Mouse (Mus musculus): ENCODE measurements around the gene Bach2. TPM values are rescaled to one million over a fixed set of nuclear protein-coding genes. Genes with fewer than 3 reads are reported as not detected.

Gene Bach2
- polyA plus RNA-seq (2014; fragmentation: Nextera tagmentation; extraction: Ambion mirVana): 3.7 and 4.8 TPM in 2 replicates

GRCm38 (mm10) chr4:32238366-32238854 is at the start of gene Bach2:
Gene Bach2 (plus strand): TSS chr4:32238804.
- H3K27me3 ChIP-seq (replicated peaks; ENCODE audit: control insufficient read depth, insufficient read depth, low read length): peaks cover 23% of the 10 kb centered on the region
- H3K36me3 ChIP-seq (ENCODE audit: control insufficient read depth, insufficient read depth, low read length): no peaks in the 10 kb centered on the region
- peak within 1 kb of the TSS; percentile 59 for H3K27ac ChIP-seq (ENCODE audit: low read depth, low read length)
- peak; percentile 89 for ATAC-seq (replicated peaks; ENCODE audit: low FRiP score)
- peaks cover 12% of the 10 kb centered on the region for H3K4me1 ChIP-seq (replicated peaks; ENCODE audit: control insufficient read depth, insufficient read depth, low read length)
- H3K9ac ChIP-seq (ENCODE audit: low read depth, low read length): peak within 1 kb of the TSS; percentile 61
- under 1% methylated on average over 55 of the region's 69 CpGs for WGBS
- H3K4me3 ChIP-seq (ENCODE audit: low read depth, low read length): peak within 1 kb of the TSS; percentile 85
- H3K4me2 ChIP-seq: peak within 1 kb of the TSS; percentile 92
- H3K9me3 ChIP-seq (ENCODE audit: control insufficient read depth, low read length): no peaks in the 10 kb centered on the region
- DNase-seq (ENCODE audit: low spot score): peak; percentile 86

GRCm38 (mm10) chr4:32189416-32190036 is 49.1 kb upstream of the Bach2 start:
- DNase-seq (ENCODE audit: low spot score) (no peak), ATAC-seq (replicated peaks; ENCODE audit: low FRiP score) (no peak)
- H3K4me2 ChIP-seq: no peak overlapping the region

GRCm38 (mm10) chr4:32190506-32190905 is 48.1 kb upstream of the Bach2 start:
- Histone ChIP-seq H3K27me3 (replicated peaks; ENCODE audit: control insufficient read depth, insufficient read depth, low read length) (no peaks in the 10 kb centered on the region), H3K9me3 (ENCODE audit: control insufficient read depth, low read length) (no peaks in the 10 kb centered on the region), H3K27ac (ENCODE audit: low read depth, low read length) (no peak overlapping the region), H3K4me2 (no peak overlapping the region), H3K4me1 (replicated peaks; ENCODE audit: control insufficient read depth, insufficient read depth, low read length) (no peaks in the 10 kb centered on the region), H3K4me3 (ENCODE audit: low read depth, low read length) (no peak overlapping the region), H3K9ac (ENCODE audit: low read depth, low read length) (no peak overlapping the region), H3K36me3 (ENCODE audit: control insufficient read depth, insufficient read depth, low read length) (no peaks in the 10 kb centered on the region)
- ATAC-seq (replicated peaks; ENCODE audit: low FRiP score): no peak
- DNase-seq (ENCODE audit: low spot score): no peak
- 53% methylated on average over 8 of the region's 8 CpGs for WGBS

More at GRCm38 (mm10) chr4:32189416-32190036, 49.1 kb upstream of the Bach2 start:
- Histone ChIP-seq H3K9ac (ENCODE audit: low read depth, low read length) (no peak overlapping the region), H3K9me3 (ENCODE audit: control insufficient read depth, low read length) (no peaks in the 10 kb centered on the region), H3K36me3 (ENCODE audit: control insufficient read depth, insufficient read depth, low read length) (no peaks in the 10 kb centered on the region), H3K4me3 (ENCODE audit: low read depth, low read length) (no peak overlapping the region), H3K4me1 (replicated peaks; ENCODE audit: control insufficient read depth, insufficient read depth, low read length) (no peaks in the 10 kb centered on the region), H3K27me3 (replicated peaks; ENCODE audit: control insufficient read depth, insufficient read depth, low read length) (no peaks in the 10 kb centered on the region), H3K27ac (ENCODE audit: low read depth, low read length) (no peak overlapping the region)
- 79% methylated on average over 4 of the region's 4 CpGs for WGBS

- Histone ChIP-seq H3K4me2 (no peak overlapping the region), H3K9me3 (ENCODE audit: control insufficient read depth, low read length) (no peaks in the 10 kb centered on the region), H3K36me3 (ENCODE audit: control insufficient read depth, insufficient read depth, low read length) (no peaks in the 10 kb centered on the region), H3K4me3 (ENCODE audit: low read depth, low read length) (no peak overlapping the region), H3K27ac (ENCODE audit: low read depth, low read length) (peak overlapping the region; percentile 53; the same call in 1 of the 2 replicates), H3K4me1 (replicated peaks; ENCODE audit: control insufficient read depth, insufficient read depth, low read length) (no peaks in the 10 kb centered on the region), H3K9ac (ENCODE audit: low read depth, low read length) (no peak overlapping the region), H3K27me3 (replicated peaks; ENCODE audit: control insufficient read depth, insufficient read depth, low read length) (no peaks in the 10 kb centered on the region)
- 45% methylated on average over 9 of the region's 9 CpGs for WGBS
- no peak for DNase-seq (ENCODE audit: low spot score)
- ATAC-seq (replicated peaks; ENCODE audit: low FRiP score): peak; percentile 39; the same call in 1 of the 2 replicates
Measured at GRCm38 (mm10) chr4:32195945-32196921, 42.4 kb upstream of the Bach2 start.

GRCm38 (mm10) chr4:32198031-32198430 is 40.6 kb upstream of the Bach2 start:
- H3K4me3 ChIP-seq (ENCODE audit: low read depth, low read length): no peak overlapping the region
- no peaks in the 10 kb centered on the region for H3K4me1 ChIP-seq (replicated peaks; ENCODE audit: control insufficient read depth, insufficient read depth, low read length)
- WGBS: 87% methylated on average over 1 of the region's 1 CpGs
- ATAC-seq (replicated peaks; ENCODE audit: low FRiP score) (no peak), DNase-seq (ENCODE audit: low spot score) (no peak)
- no peaks in the 10 kb centered on the region for H3K27me3 ChIP-seq (replicated peaks; ENCODE audit: control insufficient read depth, insufficient read depth, low read length)
- no peaks in the 10 kb centered on the region for H3K9me3 ChIP-seq (ENCODE audit: control insufficient read depth, low read length)
- no peaks in the 10 kb centered on the region for H3K36me3 ChIP-seq (ENCODE audit: control insufficient read depth, insufficient read depth, low read length)
- H3K9ac ChIP-seq (ENCODE audit: low read depth, low read length): no peak overlapping the region
- H3K4me2 ChIP-seq: no peak overlapping the region
- H3K27ac ChIP-seq (ENCODE audit: low read depth, low read length): no peak overlapping the region

- H3K9ac ChIP-seq (ENCODE audit: low read depth, low read length): no peak overlapping the region
- H3K36me3 ChIP-seq (ENCODE audit: control insufficient read depth, insufficient read depth, low read length): no peaks in the 10 kb centered on the region
- no peak overlapping the region for H3K27ac ChIP-seq (ENCODE audit: low read depth, low read length)
- H3K4me2 ChIP-seq: no peak overlapping the region
- H3K4me1 ChIP-seq (replicated peaks; ENCODE audit: control insufficient read depth, insufficient read depth, low read length): no peaks in the 10 kb centered on the region
- ATAC-seq (replicated peaks; ENCODE audit: low FRiP score): no peak
- DNase-seq (ENCODE audit: low spot score): no peak
- H3K4me3 ChIP-seq (ENCODE audit: low read depth, low read length): no peak overlapping the region
- no peaks in the 10 kb centered on the region for H3K27me3 ChIP-seq (replicated peaks; ENCODE audit: control insufficient read depth, insufficient read depth, low read length)
- WGBS: 90% methylated on average over 7 of the region's 7 CpGs
- H3K9me3 ChIP-seq (ENCODE audit: control insufficient read depth, low read length): no peaks in the 10 kb centered on the region
Measured at GRCm38 (mm10) chr4:32198589-32198988, 40.0 kb upstream of the Bach2 start.

- H3K27me3 ChIP-seq (replicated peaks; ENCODE audit: control insufficient read depth, insufficient read depth, low read length): no peaks in the 10 kb centered on the region
- no peaks in the 10 kb centered on the region for H3K9me3 ChIP-seq (ENCODE audit: control insufficient read depth, low read length)
- H3K9ac ChIP-seq (ENCODE audit: low read depth, low read length): no peak overlapping the region
- H3K4me1 ChIP-seq (replicated peaks; ENCODE audit: control insufficient read depth, insufficient read depth, low read length): no peaks in the 10 kb centered on the region
- ATAC-seq (replicated peaks; ENCODE audit: low FRiP score): no peak
- H3K27ac ChIP-seq (ENCODE audit: low read depth, low read length): no peak overlapping the region
- H3K36me3 ChIP-seq (ENCODE audit: control insufficient read depth, insufficient read depth, low read length): no peaks in the 10 kb centered on the region
- 67% methylated on average over 7 of the region's 7 CpGs for WGBS
- no peak overlapping the region for H3K4me2 ChIP-seq
- no peak overlapping the region for H3K4me3 ChIP-seq (ENCODE audit: low read depth, low read length)
- DNase-seq (ENCODE audit: low spot score): no peak
Measured at GRCm38 (mm10) chr4:32199156-32199555, 39.4 kb upstream of the Bach2 start.

- Histone ChIP-seq H3K4me3 (ENCODE audit: low read depth, low read length) (no peak overlapping the region), H3K9ac (ENCODE audit: low read depth, low read length) (no peak overlapping the region), H3K4me2 (no peak overlapping the region), H3K9me3 (ENCODE audit: control insufficient read depth, low read length) (no peaks in the 10 kb centered on the region), H3K36me3 (ENCODE audit: control insufficient read depth, insufficient read depth, low read length) (no peaks in the 10 kb centered on the region), H3K4me1 (replicated peaks; ENCODE audit: control insufficient read depth, insufficient read depth, low read length) (peaks cover 11% of the 10 kb centered on the region), H3K27ac (ENCODE audit: low read depth, low read length) (no peak overlapping the region), H3K27me3 (replicated peaks; ENCODE audit: control insufficient read depth, insufficient read depth, low read length) (no peaks in the 10 kb centered on the region)
- 84% methylated on average over 8 of the region's 8 CpGs for WGBS
- DNase-seq (ENCODE audit: low spot score) (no peak), ATAC-seq (replicated peaks; ENCODE audit: low FRiP score) (no peak)
Measured at GRCm38 (mm10) chr4:32201114-32201513, 37.5 kb upstream of the Bach2 start.

Measured in liver, embryonic 11.5 days (tissue).